Comparison of ENCODE assay signal across 8 mouse cellular contexts in the genomic region with DNA sequence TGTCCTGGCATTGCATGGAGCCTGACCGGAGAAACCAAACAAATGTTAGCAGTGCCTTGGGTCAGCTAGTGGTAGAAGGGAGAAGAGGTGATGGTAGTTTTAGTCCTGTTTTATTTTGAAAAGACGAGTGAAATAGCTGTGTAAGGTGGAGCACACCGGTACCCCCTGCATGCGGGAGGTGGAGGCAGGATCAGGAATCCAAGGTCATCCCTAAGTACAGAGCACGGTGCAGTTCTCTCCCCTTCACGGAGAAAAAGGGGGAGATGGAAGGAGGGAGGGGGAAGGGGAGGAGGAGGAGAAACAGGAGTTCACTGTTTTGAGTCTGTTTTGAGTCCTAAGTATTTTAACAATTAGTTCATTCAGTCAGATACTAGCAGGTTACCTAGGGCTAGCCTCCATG. TPM values are rescaled to one million over a fixed set of nuclear protein-coding genes. Genes with fewer than 3 reads are reported as not detected.
DNase-seq lines count a peak whose midpoint lies in the region; ATAC-seq and TF ChIP-seq lines count a peak whose summit lies in the region.

No protein-coding gene starts in this region.

- H3K4me3 ChIP-seq in heart, embryonic 13.5 days = peak overlapping the region; percentile 89
- H3K4me3 ChIP-seq in hindbrain, embryonic 14.5 days (replicated peaks; ENCODE audit: low read length) = 0 out of 2 replicates have a peak overlapping the region, but pooled peaks have one; percentile 0
- peak overlapping the region; percentile 77 for H3K4me3 ChIP-seq in midbrain, embryonic 12.5 days
- H3K4me3 ChIP-seq in gastrocnemius, adult 2 months = no peak overlapping the region

- H3K9ac ChIP-seq in heart, embryonic 13.5 days = peak overlapping the region; percentile 96
- no peak overlapping the region for H3K9ac ChIP-seq in hindbrain, embryonic 14.5 days
- H3K9ac ChIP-seq in midbrain, embryonic 12.5 days (replicated peaks) = peak overlapping the region; percentile 89; the same call in 1 of the 2 replicates

- no peaks in the 10 kb centered on the region for H3K27me3 ChIP-seq in heart, embryonic 13.5 days (replicated peaks)
- no peaks in the 10 kb centered on the region for H3K27me3 ChIP-seq in hindbrain, embryonic 14.5 days (ENCODE audit: control insufficient read depth, insufficient read depth, low read length)
- H3K27me3 ChIP-seq in midbrain, embryonic 12.5 days = peaks cover 4% of the 10 kb centered on the region

- intact Hi-C loops in gastrocnemius, adult 2 months (cut with DNase I) = no loop called here

- peak overlapping the region; percentile 95 for H3K4me2 ChIP-seq in heart, embryonic 13.5 days
- peak overlapping the region; percentile 89 for H3K4me2 ChIP-seq in hindbrain, embryonic 14.5 days (replicated peaks)
- peak overlapping the region; percentile 77 for H3K4me2 ChIP-seq in midbrain, embryonic 12.5 days (replicated peaks)

- no peaks in the 10 kb centered on the region for H3K9me3 ChIP-seq in heart, embryonic 13.5 days
- no peaks in the 10 kb centered on the region for H3K9me3 ChIP-seq in hindbrain, embryonic 14.5 days (ENCODE audit: control insufficient read depth, low read length)
- H3K9me3 ChIP-seq in midbrain, embryonic 12.5 days = no peaks in the 10 kb centered on the region

- no peak for TF ChIP-seq CTCF in gastrocnemius, adult 2 months (IDR thresholded peaks at IDR 0.05)

- no peak for DNase-seq in heart, adult 9 months (ENCODE audit: low spot score in 2 of 2)
- DNase-seq in ZHBTc4 (ENCODE audit: low read depth, low spot score) = peak; percentile 26
- DNase-seq in hindbrain, embryonic 14.5 days (ENCODE audit: low spot score) = no peak
- no peak for DNase-seq in gastrocnemius, adult 2 months

- WGBS in heart, embryonic 13.5 days = 40% methylated on average over 6 of the region's 6 CpGs
- 48% methylated on average over 6 of the region's 6 CpGs for WGBS in hindbrain, embryonic 14.5 days
- WGBS in midbrain, embryonic 12.5 days = 44% methylated on average over 6 of the region's 6 CpGs

- H3K4me1 ChIP-seq in heart, embryonic 13.5 days = peaks cover 68% of the 10 kb centered on the region
- H3K4me1 ChIP-seq in hindbrain, embryonic 14.5 days (replicated peaks; ENCODE audit: control insufficient read depth, insufficient read depth, low read length) = peaks cover 43% of the 10 kb centered on the region
- peaks cover 51% of the 10 kb centered on the region for H3K4me1 ChIP-seq in midbrain, embryonic 12.5 days

- H3K36me3 ChIP-seq in heart, embryonic 13.5 days = no peaks in the 10 kb centered on the region
- 0 out of 2 replicates have a peak, but pooled peaks cover under 1% of the 10 kb centered on the region for H3K36me3 ChIP-seq in hindbrain, embryonic 14.5 days (replicated peaks; ENCODE audit: control insufficient read depth, insufficient read depth)
- H3K36me3 ChIP-seq in midbrain, embryonic 12.5 days = no peaks in the 10 kb centered on the region

- no peak for ATAC-seq in heart, embryonic 13.5 days (ENCODE audit: extremely low read depth, insufficient number of reproducible peaks, low FRiP score, low TSS enrichment)
- no peak for ATAC-seq in hindbrain, embryonic 14.5 days (ENCODE audit: low FRiP score)
- no peak for ATAC-seq in midbrain, embryonic 12.5 days (ENCODE audit: low FRiP score, low read depth)
- no peak for ATAC-seq in inflammation-experienced regulatory T-cells, adult 6 months
- no peak for ATAC-seq in megakaryocyte-erythroid progenitor cell, adult 5-6 weeks (replicated peaks; ENCODE audit: low FRiP score, low TSS enrichment, poor library complexity, severe bottlenecking)

- no peak overlapping the region for H3K27ac ChIP-seq in heart, embryonic 13.5 days (replicated peaks)
- no peak overlapping the region for H3K27ac ChIP-seq in hindbrain, embryonic 14.5 days
- no peak overlapping the region for H3K27ac ChIP-seq in midbrain, embryonic 12.5 days (replicated peaks)
- no peak overlapping the region for H3K27ac ChIP-seq in gastrocnemius, adult 2 months

RNA-seq across cellular contexts. Expression of a gene that starts 2.0 kb away (rescaled TPM):
- polyA plus RNA-seq in heart, embryonic 13.5 days (2015; fragmentation: Nextera tagmentation; extraction: Ambion mirVana) = 1.8 TPM in 1 of 2 replicates, not detected in the other
- polyA plus RNA-seq in hindbrain, embryonic 14.5 days (2014; fragmentation: Nextera tagmentation; extraction: Ambion mirVana) = not detected in 2 replicates
- polyA plus RNA-seq in midbrain, embryonic 12.5 days (2016; fragmentation: Nextera tagmentation; extraction: Ambion mirVana) = 1.2 TPM in 1 of 2 replicates, not detected in the other
- 10 to 100 TPM in 1 of 2 experiments, 1 to 10 TPM in 1; 6.1 to 15.0 TPM for total RNA-seq in gastrocnemius, adult 2 months (2021)
- polyA plus RNA-seq in inflammation-experienced regulatory T-cells, adult 6 months (2017; shearing (Covaris generic)) = 10 to 100 TPM; 10.8 to 14.1 (median 11.8) TPM
- total RNA-seq in megakaryocyte-erythroid progenitor cell, adult 5-6 weeks (2014; fragmentation: Nextera tagmentation) = 7.3 and 11.4 TPM in 2 replicates
- total RNA-seq in megakaryocyte-erythroid progenitor cell, adult 5-6 weeks (2017) = 17.9 and 18.1 TPM in 2 replicates

RNA-seq across cellular contexts. Expression of a gene that starts 2.5 kb away (rescaled TPM):
- 90.5 and 101 TPM in 2 replicates for polyA plus RNA-seq in heart, embryonic 13.5 days (2015; fragmentation: Nextera tagmentation; extraction: Ambion mirVana)
- 103 and 117 TPM in 2 replicates for polyA plus RNA-seq in hindbrain, embryonic 14.5 days (2014; fragmentation: Nextera tagmentation; extraction: Ambion mirVana)
- polyA plus RNA-seq in midbrain, embryonic 12.5 days (2016; fragmentation: Nextera tagmentation; extraction: Ambion mirVana) = 147 and 149 TPM in 2 replicates
- 10 to 100 TPM; 56.9 to 73.9 TPM for total RNA-seq in gastrocnemius, adult 2 months (2021)
- polyA plus RNA-seq in inflammation-experienced regulatory T-cells, adult 6 months (2017; shearing (Covaris generic)) = 10 to 100 TPM; 37.4 to 55.0 (median 43.9) TPM
- total RNA-seq in megakaryocyte-erythroid progenitor cell, adult 5-6 weeks (2014; fragmentation: Nextera tagmentation) = 211 and 258 TPM in 2 replicates
- 78.8 and 80.2 TPM in 2 replicates for total RNA-seq in megakaryocyte-erythroid progenitor cell, adult 5-6 weeks (2017)

RNA-seq across cellular contexts. Expression of a gene that starts 50.6 kb away (rescaled TPM):
- polyA plus RNA-seq in heart, embryonic 13.5 days (2015; fragmentation: Nextera tagmentation; extraction: Ambion mirVana) = 10.1 and 10.9 TPM in 2 replicates
- 15.1 and 19.1 TPM in 2 replicates for polyA plus RNA-seq in hindbrain, embryonic 14.5 days (2014; fragmentation: Nextera tagmentation; extraction: Ambion mirVana)
- polyA plus RNA-seq in midbrain, embryonic 12.5 days (2016; fragmentation: Nextera tagmentation; extraction: Ambion mirVana) = 13.1 and 14.7 TPM in 2 replicates
- 1 to 10 TPM in 1 of 2 experiments, under 1 TPM in 1; 0.71 to 1.1 TPM for total RNA-seq in gastrocnemius, adult 2 months (2021)
- polyA plus RNA-seq in inflammation-experienced regulatory T-cells, adult 6 months (2017; shearing (Covaris generic)) = 1 to 10 TPM; 6.8 to 8.0 (median 7.1) TPM
- total RNA-seq in megakaryocyte-erythroid progenitor cell, adult 5-6 weeks (2014; fragmentation: Nextera tagmentation) = 2.2 and 4.4 TPM in 2 replicates
- total RNA-seq in megakaryocyte-erythroid progenitor cell, adult 5-6 weeks (2017) = 3.2 and 5.6 TPM in 2 replicates
